Mouse (Mus musculus) intestine, embryonic 15.5 days (tissue): Measurements from ENCODE around the gene Corin. TPM values are rescaled to one million over a fixed set of nuclear protein-coding genes. Genes with fewer than 3 reads are reported as not detected.

Source experiments
- ATAC-seq: fragments of 200-750 bp; cut with Nextera tagmentation; 2 replicates; pipeline ENCODE4 v1.8.0; 2017; ENCODE audit warnings: moderate TSS enrichment, moderate library complexity
- H3K27ac ChIP-seq: fragments of 300-500 bp; sonication (generic); 2 replicates; pipeline ENCODE4 v1.5.1; 2015; ENCODE audit warnings: mild to moderate bottlenecking, inconsistent platforms
- H3K27me3 ChIP-seq: fragments of 300-500 bp; sonication (generic); replicated peaks from 2 replicates; pipeline ENCODE4 v1.6.1; 2015; ENCODE audit warnings: inconsistent platforms
- H3K36me3 ChIP-seq: fragments of 300-500 bp; sonication (generic); 2 replicates; pipeline ENCODE4 v1.6.1; 2015; ENCODE audit warnings: inconsistent platforms
- H3K4me1 ChIP-seq: fragments of 300-500 bp; sonication (generic); replicated peaks from 2 replicates; pipeline ENCODE4 v1.6.1; 2015; ENCODE audit warnings: inconsistent platforms
- H3K4me2 ChIP-seq: fragments of 300-500 bp; sonication (generic); replicated peaks from 2 replicates; pipeline ENCODE4 v1.6.1; 2015; ENCODE audit warnings: mild to moderate bottlenecking, inconsistent platforms
- H3K4me3 ChIP-seq: fragments of 300-500 bp; sonication (generic); replicated peaks from 2 replicates; pipeline ENCODE4 v1.5.1; 2015; ENCODE audit warnings: inconsistent platforms
- H3K9ac ChIP-seq: fragments of 300-500 bp; sonication (generic); 2 replicates; pipeline ENCODE4 v1.6.1; 2015; ENCODE audit warnings: inconsistent platforms
- H3K9me3 ChIP-seq: fragments of 300-500 bp; sonication (generic); 2 replicates; pipeline ENCODE4 v1.6.1; 2016; ENCODE audit warnings: inconsistent platforms
- WGBS: fragments of 180-500 bp; shearing (Covaris S2); methylation state at CpG from one replicate; pipeline ENCODE4 v1.1.7; 2015; 5-methylcytosine and 5-hydroxymethylcytosine counted together
- polyA plus RNA-seq: library from polyadenylated mRNA; unstranded; fragments of >200 nt; fragmentation: Nextera tagmentation; extraction: Ambion mirVana; gene quantifications from 2 replicates; pipeline ENCODE4 v1.2.1, GENCODE M21; 2015

The Corin gene
- polyA plus RNA-seq, 1 experiment from 2014 or later: 0.40 TPM

DNA sequence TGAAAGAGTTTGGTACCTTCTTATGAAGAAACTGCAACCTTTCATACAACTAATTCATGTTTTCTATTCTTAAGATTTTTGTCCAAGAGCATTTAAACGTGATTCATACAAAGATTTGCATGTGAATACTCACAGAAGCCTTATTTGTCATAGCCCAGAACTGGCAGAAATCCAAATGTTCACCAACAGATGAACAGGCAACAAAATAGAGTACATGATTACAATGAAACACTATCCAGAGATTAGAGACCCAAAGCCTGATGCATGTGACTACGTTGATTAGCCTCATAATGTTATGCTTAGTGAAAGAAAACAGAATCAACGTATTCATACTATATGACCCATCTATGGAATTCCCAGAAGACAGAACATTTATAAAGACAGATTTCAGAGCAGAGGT, 140.4 kb downstream of the Corin start:
- Histone ChIP-seq H3K4me1 (no peaks in the 10 kb centered on the region), H3K9ac (no peak overlapping the region), H3K4me3 (no peak overlapping the region), H3K36me3 (no peaks in the 10 kb centered on the region), H3K9me3 (no peaks in the 10 kb centered on the region), H3K4me2 (no peak overlapping the region), H3K27ac (no peak overlapping the region), H3K27me3 (no peaks in the 10 kb centered on the region)
- 67% methylated on average over 3 of the region's 3 CpGs for WGBS
- no peak for ATAC-seq

DNA sequence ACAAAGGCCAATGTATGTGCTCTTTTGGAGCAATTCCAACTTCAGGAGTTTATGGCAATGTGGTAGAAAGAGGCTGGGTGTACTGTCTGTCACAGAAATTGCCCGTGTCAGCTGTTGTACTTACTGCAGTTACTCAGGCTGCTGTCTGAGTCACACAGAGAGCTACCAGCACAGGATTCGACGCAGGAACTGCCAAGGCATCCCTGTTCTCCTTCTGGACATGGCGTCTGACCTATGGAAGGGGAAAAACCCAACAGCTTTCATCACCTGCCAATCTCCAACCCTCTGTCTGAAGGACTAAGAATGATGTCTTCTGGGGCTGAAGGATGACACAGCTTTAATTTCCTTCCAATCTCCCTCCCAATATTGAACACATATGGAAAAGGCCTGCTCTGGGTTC, 150.5 kb downstream of the Corin start:
- no peaks in the 10 kb centered on the region for H3K9me3 ChIP-seq
- no peak overlapping the region for H3K9ac ChIP-seq
- no peaks in the 10 kb centered on the region for H3K36me3 ChIP-seq
- no peaks in the 10 kb centered on the region for H3K27me3 ChIP-seq
- no peak overlapping the region for H3K27ac ChIP-seq
- WGBS: 67% methylated on average over 4 of the region's 4 CpGs
- ATAC-seq: no peak
- H3K4me3 ChIP-seq: no peak overlapping the region
- H3K4me2 ChIP-seq: no peak overlapping the region
- H3K4me1 ChIP-seq: no peaks in the 10 kb centered on the region

DNA sequence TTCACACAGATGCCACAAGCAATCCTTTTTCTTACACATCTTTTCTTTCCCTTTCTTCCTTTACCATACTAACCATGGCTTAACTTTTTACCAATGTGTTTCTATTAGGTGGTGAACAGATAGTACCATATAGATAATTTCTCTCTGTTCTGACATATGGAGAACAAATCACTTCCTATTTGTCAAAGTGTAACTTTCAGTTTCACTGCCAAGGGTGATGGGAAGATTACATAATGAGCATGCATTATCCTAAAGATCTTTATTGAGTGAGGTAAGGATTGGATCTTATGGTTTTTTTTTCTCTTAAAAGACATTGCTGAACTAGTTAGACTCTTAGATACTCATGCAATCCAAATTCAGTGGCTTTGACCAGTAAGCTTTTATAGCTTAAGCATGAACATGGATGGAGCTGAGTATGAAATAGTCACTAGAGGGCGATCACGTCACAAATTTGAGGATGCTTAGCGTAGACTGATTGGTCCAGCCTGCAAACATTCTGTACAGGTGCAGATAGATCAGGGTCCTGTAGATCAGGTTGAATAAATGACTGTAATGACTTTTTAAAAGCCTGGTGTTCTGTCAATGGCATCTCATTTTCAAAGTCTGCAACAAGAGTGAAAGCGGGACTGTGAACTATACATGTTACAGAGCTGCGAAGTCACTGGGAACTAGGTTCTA, 154.1 kb downstream of the Corin start:
- H3K4me3 ChIP-seq: no peak overlapping the region
- no peaks in the 10 kb centered on the region for H3K9me3 ChIP-seq
- H3K4me2 ChIP-seq: no peak overlapping the region
- H3K27me3 ChIP-seq: no peaks in the 10 kb centered on the region
- 37% methylated on average over 5 of the region's 5 CpGs for WGBS
- peak; percentile 86; the same call in 1 of the 2 replicates for ATAC-seq
- H3K36me3 ChIP-seq: no peaks in the 10 kb centered on the region
- H3K27ac ChIP-seq: no peak overlapping the region
- no peaks in the 10 kb centered on the region for H3K4me1 ChIP-seq
- H3K9ac ChIP-seq: no peak overlapping the region

DNA sequence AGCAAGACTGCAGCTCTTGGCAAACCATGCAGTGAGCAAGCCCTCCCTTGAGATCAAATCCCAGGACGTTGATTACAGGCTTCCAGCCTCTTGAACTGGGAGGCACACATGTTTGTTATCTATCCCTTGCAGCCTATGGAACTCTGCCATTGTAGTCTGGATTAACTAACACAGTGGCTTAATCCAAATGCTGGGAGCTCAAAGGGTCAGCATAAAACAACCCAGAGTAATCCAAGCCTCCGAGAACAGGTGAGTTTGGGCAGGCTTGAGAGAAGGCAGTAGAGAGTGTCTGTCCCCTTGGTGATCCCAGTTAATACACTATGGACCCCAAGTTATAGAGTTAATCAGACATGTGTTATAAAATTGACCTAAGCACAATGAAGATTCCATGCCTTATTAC, 155.7 kb downstream of the Corin start:
- Histone ChIP-seq H3K27me3 (no peaks in the 10 kb centered on the region), H3K9ac (no peak overlapping the region), H3K4me1 (no peaks in the 10 kb centered on the region), H3K9me3 (no peaks in the 10 kb centered on the region), H3K4me2 (no peak overlapping the region), H3K36me3 (no peaks in the 10 kb centered on the region), H3K4me3 (no peak overlapping the region), H3K27ac (no peak overlapping the region)
- ATAC-seq: no peak
- WGBS: 64% methylated on average over 2 of the region's 2 CpGs

DNA sequence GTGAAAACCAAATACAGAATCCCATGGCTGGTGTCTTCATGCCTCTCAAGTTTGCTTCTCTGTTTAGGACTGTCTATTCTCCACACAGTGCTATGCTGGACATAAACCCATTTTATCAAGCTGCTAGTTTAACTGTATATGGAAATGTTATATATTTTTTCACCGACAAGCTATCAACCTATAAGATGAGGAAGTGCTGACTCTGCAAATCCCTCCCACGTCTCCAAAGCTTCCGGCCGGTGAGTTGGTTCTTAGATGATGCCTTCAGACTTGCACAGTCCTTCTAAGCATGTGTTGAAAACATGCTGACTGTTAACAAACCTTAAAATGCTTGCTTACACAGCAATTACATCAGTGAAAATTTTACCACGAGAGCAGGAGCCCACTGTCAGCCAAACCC, 168.4 kb downstream of the Corin start:
- no peak overlapping the region for H3K9ac ChIP-seq
- H3K27me3 ChIP-seq: no peaks in the 10 kb centered on the region
- no peak overlapping the region for H3K4me2 ChIP-seq
- no peaks in the 10 kb centered on the region for H3K9me3 ChIP-seq
- ATAC-seq: no peak
- no peaks in the 10 kb centered on the region for H3K36me3 ChIP-seq
- no peak overlapping the region for H3K4me3 ChIP-seq
- 70% methylated on average over 5 of the region's 5 CpGs for WGBS
- no peak overlapping the region for H3K27ac ChIP-seq
- no peaks in the 10 kb centered on the region for H3K4me1 ChIP-seq

DNA sequence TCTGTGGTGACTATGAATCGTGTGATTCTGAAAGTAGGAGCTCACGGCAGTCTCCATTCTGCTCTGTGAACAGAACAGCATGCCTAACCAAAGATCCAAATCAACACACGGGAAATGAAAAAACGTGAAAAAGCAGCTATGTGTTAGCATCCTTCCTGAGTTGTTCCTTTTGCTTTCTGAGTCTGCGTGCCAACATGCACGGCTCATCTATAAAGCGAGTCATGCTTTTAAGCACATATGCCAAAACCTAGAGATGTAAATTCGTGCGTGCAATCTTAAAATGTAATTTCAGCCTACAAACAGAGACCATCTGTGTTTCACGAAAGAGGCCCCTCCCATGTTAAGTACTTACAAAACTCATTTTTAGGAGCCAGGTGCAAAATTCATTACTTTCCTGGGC, 171.4 kb downstream of the Corin start:
- Histone ChIP-seq H3K9ac (no peak overlapping the region), H3K4me2 (no peak overlapping the region), H3K9me3 (no peaks in the 10 kb centered on the region), H3K4me1 (no peaks in the 10 kb centered on the region), H3K27me3 (no peaks in the 10 kb centered on the region), H3K4me3 (no peak overlapping the region), H3K36me3 (no peaks in the 10 kb centered on the region), H3K27ac (no peak overlapping the region)
- 80% methylated on average over 10 of the region's 10 CpGs for WGBS
- no peak for ATAC-seq

DNA sequence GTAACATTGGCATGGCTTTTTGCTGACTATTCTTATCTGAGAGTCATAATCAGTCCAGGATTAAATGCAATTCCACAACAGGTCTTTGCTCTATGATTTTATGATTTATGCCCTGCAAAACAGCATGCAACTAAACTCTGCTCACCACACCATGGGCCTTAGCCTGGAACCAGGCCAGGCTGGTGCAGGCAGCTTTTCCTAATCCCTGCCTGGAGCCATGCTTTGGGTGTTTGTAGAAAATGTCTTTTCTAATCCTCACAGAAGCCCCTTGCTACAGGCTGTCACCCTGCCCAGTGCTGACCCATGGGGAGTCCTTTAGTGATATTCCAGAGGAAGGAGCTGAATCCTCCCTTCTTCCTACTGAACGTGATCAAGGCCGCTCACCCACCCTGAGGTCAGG, 173.1 kb downstream of the Corin start:
- Histone ChIP-seq H3K9me3 (no peaks in the 10 kb centered on the region), H3K4me1 (no peaks in the 10 kb centered on the region), H3K4me3 (no peak overlapping the region), H3K27ac (no peak overlapping the region), H3K9ac (no peak overlapping the region), H3K4me2 (no peak overlapping the region), H3K27me3 (no peaks in the 10 kb centered on the region), H3K36me3 (no peaks in the 10 kb centered on the region)
- ATAC-seq: no peak
- WGBS: 73% methylated on average over 2 of the region's 2 CpGs

DNA sequence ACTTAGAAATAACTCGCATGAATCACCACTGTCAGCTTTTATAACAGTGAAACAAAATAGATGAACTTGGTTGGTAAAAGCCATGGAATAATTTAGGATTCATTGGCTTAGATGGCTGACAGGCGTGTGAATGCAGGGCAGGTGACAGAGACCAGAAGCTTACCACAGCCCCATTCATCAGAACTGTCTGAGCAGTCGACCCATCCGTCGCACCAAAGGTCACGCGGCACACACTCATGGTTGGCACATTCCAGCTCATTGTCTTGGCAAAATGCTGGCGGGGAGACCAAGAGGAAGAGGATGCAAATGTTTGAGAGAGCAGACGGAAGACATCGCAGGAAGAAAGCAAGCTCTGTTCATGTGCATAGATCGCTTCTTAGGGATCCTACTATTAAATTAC, 173.6 kb downstream of the Corin start:
- Histone ChIP-seq H3K9me3 (no peaks in the 10 kb centered on the region), H3K4me1 (no peaks in the 10 kb centered on the region), H3K4me3 (no peak overlapping the region), H3K9ac (no peak overlapping the region), H3K4me2 (no peak overlapping the region), H3K27me3 (no peaks in the 10 kb centered on the region), H3K36me3 (no peaks in the 10 kb centered on the region), H3K27ac (no peak overlapping the region)
- 58% methylated on average over 11 of the region's 11 CpGs for WGBS
- no peak for ATAC-seq

DNA sequence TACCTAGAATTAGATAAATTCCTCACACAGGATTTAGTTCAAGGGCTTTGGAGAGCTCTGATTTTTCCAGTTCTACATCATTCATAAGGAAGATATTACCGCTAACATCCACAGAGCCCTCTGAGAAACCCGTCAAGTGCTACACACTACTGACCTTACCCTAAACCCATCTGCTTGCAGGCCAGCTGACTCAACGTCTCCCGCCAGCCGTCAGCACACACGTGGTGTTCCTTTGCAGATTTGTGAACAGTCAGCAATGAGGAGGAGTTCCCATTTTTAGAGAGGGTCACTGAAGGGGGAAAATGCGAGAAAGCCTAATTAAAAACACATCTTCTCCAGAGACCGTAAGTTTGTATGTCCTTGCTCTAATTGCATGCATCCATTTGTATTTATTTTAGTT, 174.8 kb downstream of the Corin start:
- Histone ChIP-seq H3K27ac (no peak overlapping the region), H3K9me3 (no peaks in the 10 kb centered on the region), H3K27me3 (no peaks in the 10 kb centered on the region), H3K9ac (no peak overlapping the region), H3K4me3 (no peak overlapping the region), H3K4me1 (no peaks in the 10 kb centered on the region), H3K36me3 (no peaks in the 10 kb centered on the region), H3K4me2 (no peak overlapping the region)
- ATAC-seq: no peak
- WGBS: 43% methylated on average over 8 of the region's 8 CpGs

DNA sequence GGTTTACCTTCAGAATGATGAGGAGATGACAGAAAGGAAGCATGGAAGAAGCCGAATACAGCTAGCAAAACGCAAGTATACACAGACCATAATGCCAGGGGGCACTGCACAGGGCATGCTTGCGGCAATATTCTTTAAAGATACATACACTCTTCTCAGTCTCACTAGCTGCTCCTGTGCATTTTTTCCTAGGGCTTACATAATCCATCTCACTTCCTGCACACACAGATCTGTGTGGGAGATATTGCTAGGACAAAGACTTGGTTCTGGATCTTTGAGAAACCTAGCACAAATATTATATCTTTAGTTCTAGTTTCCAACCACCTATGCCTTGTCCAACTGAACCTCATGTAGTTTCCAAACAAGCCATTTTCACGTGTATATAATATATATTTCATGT, 189.0 kb downstream of the Corin start:
- H3K4me1 ChIP-seq: no peaks in the 10 kb centered on the region

DNA sequence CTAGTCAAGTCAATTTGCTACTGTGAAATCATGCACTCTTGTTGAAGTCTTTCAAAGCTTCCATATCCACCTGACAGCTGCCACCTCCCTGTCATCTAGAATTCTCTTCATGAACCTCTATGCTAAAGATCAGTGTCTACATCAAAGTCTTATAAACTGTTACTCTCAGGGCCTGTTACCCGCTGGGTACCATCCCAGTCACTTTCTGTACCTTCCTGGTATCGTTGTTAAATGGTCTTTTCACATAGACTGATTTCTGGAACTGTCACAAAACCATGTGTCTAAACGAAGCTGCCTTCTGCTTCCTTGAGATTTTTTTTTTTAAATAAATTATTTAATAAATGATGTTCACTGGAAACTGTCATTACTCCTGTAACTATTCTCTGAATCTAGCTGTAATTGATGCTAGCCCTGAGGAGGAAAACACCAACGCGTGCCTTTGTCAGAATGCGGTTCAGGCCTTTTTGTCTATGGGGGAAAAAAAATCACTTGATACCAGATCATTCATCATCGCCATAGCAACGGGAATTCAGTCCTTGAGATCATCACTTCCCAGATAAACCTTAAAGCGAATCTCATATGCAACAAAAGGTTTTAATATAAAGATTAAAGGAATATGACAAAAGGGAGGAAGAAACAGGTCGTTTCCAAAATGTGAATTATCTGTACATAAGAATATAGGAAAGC, 205.7 kb downstream of the Corin start:
- Histone ChIP-seq H3K27me3 (no peaks in the 10 kb centered on the region), H3K36me3 (no peaks in the 10 kb centered on the region), H3K9me3 (no peaks in the 10 kb centered on the region), H3K4me2 (no peak overlapping the region), H3K4me3 (no peak overlapping the region), H3K9ac (no peak overlapping the region), H3K4me1 (no peaks in the 10 kb centered on the region), H3K27ac (no peak overlapping the region)
- ATAC-seq: no peak
- 83% methylated on average over 10 of the region's 10 CpGs for WGBS

More for the DNA sequence above, 189.0 kb downstream of the Corin start:
- Histone ChIP-seq H3K9ac (no peak overlapping the region), H3K9me3 (no peaks in the 10 kb centered on the region), H3K4me2 (no peak overlapping the region), H3K27me3 (no peaks in the 10 kb centered on the region), H3K27ac (no peak overlapping the region), H3K36me3 (no peaks in the 10 kb centered on the region), H3K4me3 (no peak overlapping the region)
- no peak for ATAC-seq
- WGBS: 80% methylated on average over 4 of the region's 4 CpGs

DNA sequence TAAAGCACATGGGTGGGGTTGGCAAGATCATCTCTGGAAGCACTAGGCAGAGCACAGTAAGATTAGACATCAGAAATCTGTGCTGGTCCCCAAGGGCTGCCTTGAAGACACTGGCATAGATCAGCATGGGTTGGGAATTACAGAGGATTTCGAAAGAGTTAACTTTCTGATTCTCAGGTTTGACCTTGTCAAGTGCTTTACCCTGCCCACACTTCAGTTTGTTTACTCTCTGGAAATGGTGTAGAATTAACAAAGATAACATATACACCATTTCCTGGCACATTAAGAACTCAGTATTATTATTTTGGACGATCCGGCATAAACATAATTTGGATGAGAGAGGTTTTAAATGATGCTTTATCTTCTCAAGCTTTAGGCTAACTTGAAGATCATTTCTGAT, 219.2 kb downstream of the Corin start:
- H3K36me3 ChIP-seq: no peaks in the 10 kb centered on the region; the same call in 1 of the 2 replicates
- H3K4me1 ChIP-seq: peaks cover 4% of the 10 kb centered on the region
- H3K9ac ChIP-seq: no peak overlapping the region
- H3K4me2 ChIP-seq: no peak overlapping the region
- no peak overlapping the region for H3K27ac ChIP-seq
- no peak for ATAC-seq
- no peaks in the 10 kb centered on the region for H3K9me3 ChIP-seq
- 22% methylated on average over 3 of the region's 3 CpGs for WGBS
- no peaks in the 10 kb centered on the region for H3K27me3 ChIP-seq
- H3K4me3 ChIP-seq: no peak overlapping the region

DNA sequence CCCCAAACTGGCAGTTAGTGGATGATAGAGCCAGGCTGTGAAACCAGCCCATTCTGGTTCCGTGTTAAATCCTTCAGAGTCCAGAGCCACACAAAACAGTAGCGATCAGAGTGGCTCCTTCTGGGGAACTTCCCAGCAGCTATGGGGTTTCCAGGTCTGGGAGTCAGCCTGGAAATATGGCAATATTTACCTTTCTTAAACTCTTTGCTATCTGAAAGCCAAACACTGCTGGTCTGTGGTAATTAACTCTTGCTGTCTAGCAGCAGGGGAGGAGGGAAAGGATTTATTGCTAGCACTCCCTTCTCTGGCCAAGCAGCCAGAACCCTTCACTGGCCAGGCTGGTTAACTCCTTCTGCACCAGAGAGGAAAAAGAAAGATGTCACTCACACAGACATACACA, 221.4 kb downstream of the Corin start:
- Histone ChIP-seq H3K9me3 (no peaks in the 10 kb centered on the region), H3K4me1 (peaks cover 4% of the 10 kb centered on the region), H3K9ac (no peak overlapping the region), H3K36me3 (no peaks in the 10 kb centered on the region), H3K27me3 (no peaks in the 10 kb centered on the region), H3K27ac (peak overlapping the region; percentile 48), H3K4me2 (no peak overlapping the region), H3K4me3 (no peak overlapping the region)
- peak; percentile 86 for ATAC-seq
- 13% methylated on average over 2 of the region's 2 CpGs for WGBS
